Mouse (Mus musculus) bone marrow, adult 2 months (tissue): ENCODE measurements around the gene Lpgat1. TPM values are rescaled to one million over a fixed set of nuclear protein-coding genes. Genes with fewer than 3 reads are reported as not detected.
A peak's percentile ranks its signal among the peaks of the same experiment; 100 is the strongest.

Experiments
- H3K27ac ChIP-seq: fragments of 200-500 bp; 2 replicates; pipeline ENCODE4 v1.5.1; 2012; ENCODE audit warnings: low read depth, mild to moderate bottlenecking, control low read depth, inconsistent platforms, low read length; ENCODE audit not compliant: control insufficient read depth, poor library complexity, insufficient read depth
- H3K4me1 ChIP-seq: fragments of 200-500 bp; 2 replicates; pipeline ENCODE4 v1.6.1; 2011; ENCODE audit warnings: low read length; ENCODE audit not compliant: control insufficient read depth, insufficient read depth
- H3K4me3 ChIP-seq: fragments of 200-500 bp; replicated peaks from 2 replicates; pipeline ENCODE3; 2011; ENCODE audit warnings: mild to moderate bottlenecking, low read depth, low read length, control low read depth; ENCODE audit not compliant: control insufficient read depth
- CTCF ChIP-seq: fragments of 200-500 bp; IDR thresholded peaks from 2 replicates; pipeline ENCODE4 v1.5.1; 2011; ENCODE audit warnings: low read length, control low read depth; ENCODE audit not compliant: control insufficient read depth, insufficient read depth
- POLR2A ChIP-seq: fragments of 200-500 bp; IDR thresholded peaks from 2 replicates; pipeline ENCODE4 v1.6.1; 2011; ENCODE audit warnings: low read depth, mild to moderate bottlenecking, control low read depth, low read length, borderline replicate concordance; ENCODE audit not compliant: control insufficient read depth
- WGBS: fragments of 180-500 bp; shearing (Covaris S2); methylation state at CpG from one replicate; pipeline ENCODE4 v1.1.7; 2018; 5-methylcytosine and 5-hydroxymethylcytosine counted together
- polyA plus RNA-seq: library from polyadenylated mRNA; stranded (reverse); fragments of >200 nt; gene quantifications from 2 replicates; pipeline ENCODE4 v1.2.4, GENCODE M21; 2011; ENCODE audit warnings: low replicate concordance; ENCODE audit not compliant: missing spikeins, insufficient read depth, insufficient read length

The Lpgat1 gene
- polyA plus RNA-seq, 1 experiment = 21.1 TPM

DNA sequence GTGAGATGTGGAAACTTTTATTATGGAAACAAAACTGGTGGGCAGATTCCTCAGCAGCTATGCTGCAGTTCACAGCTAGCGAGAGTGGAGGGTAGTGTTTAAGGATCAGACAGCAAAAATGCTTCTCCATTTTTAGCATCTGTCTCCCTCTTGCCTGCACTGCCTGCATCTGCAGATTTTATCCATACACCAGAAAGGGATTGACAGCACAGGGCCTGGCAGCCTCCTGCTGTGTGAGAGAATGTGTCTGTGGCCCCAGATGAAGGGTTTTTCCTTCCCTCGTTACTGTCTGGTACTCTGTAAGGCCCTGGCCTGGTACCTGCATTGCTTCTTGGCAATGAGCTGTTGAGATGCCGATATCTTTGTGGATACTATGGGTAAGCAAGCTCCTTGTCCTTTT is 2.8 kb downstream of the Lpgat1 start:
- no peak for TF ChIP-seq CTCF
- TF ChIP-seq POLR2A = no peak
- Histone ChIP-seq H3K4me1 (peaks cover 3% of the 10 kb centered on the region; the same call in 1 of the 2 replicates), H3K4me3 (no peak overlapping the region), H3K27ac (no peak overlapping the region)
- 78% methylated on average over 3 of the region's 3 CpGs for WGBS

DNA sequence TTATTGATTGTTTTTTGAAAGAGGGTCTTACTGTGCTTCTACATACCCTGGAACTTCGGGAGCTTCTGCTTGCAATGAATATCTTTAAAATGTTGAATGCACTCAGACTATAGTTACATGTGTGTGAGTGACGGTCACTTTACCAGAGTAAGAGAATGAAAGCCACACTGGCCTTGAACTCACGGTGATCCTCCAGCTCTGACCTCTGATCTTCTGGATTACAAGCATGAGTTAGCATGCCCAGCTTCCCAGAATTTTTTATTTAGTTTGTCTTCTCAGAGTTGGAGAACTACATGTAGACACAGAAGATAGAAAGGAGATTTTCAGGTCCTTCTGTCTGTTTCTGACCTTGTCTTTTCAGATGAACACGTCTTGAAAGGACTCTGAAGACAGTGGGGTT is 5.1 kb downstream of the Lpgat1 start:
- TF ChIP-seq POLR2A (no peak), CTCF (no peak)
- H3K27ac ChIP-seq = no peak overlapping the region
- no peak overlapping the region for H3K4me3 ChIP-seq
- WGBS = 83% methylated on average over 4 of the region's 4 CpGs
- peaks cover 3% of the 10 kb centered on the region; the same call in 1 of the 2 replicates for H3K4me1 ChIP-seq

DNA sequence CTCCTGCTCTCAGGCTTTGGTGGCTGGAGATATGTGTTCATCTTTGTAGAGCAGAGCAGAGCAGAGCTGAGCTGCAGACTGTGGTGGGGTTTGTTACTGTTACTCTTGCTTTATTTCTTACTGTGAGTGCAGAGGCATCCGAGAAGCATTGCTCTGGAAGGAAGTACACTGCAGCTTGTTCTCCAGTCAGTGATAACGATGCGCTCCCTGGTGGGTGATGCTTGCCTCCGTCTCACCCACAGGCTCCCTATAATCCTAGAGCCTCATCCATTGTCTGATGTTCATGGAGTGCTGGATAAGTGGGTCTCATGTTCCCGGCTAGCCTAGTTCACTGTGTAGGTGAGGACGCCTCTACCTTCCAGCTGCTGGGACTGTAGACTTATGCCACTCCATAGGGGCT is 6.0 kb downstream of the Lpgat1 start:
- 81% methylated on average over 6 of the region's 6 CpGs for WGBS
- Histone ChIP-seq H3K4me1 (peaks cover 3% of the 10 kb centered on the region; the same call in 1 of the 2 replicates), H3K27ac (no peak overlapping the region), H3K4me3 (no peak overlapping the region)
- TF ChIP-seq POLR2A (no peak), CTCF (no peak)

DNA sequence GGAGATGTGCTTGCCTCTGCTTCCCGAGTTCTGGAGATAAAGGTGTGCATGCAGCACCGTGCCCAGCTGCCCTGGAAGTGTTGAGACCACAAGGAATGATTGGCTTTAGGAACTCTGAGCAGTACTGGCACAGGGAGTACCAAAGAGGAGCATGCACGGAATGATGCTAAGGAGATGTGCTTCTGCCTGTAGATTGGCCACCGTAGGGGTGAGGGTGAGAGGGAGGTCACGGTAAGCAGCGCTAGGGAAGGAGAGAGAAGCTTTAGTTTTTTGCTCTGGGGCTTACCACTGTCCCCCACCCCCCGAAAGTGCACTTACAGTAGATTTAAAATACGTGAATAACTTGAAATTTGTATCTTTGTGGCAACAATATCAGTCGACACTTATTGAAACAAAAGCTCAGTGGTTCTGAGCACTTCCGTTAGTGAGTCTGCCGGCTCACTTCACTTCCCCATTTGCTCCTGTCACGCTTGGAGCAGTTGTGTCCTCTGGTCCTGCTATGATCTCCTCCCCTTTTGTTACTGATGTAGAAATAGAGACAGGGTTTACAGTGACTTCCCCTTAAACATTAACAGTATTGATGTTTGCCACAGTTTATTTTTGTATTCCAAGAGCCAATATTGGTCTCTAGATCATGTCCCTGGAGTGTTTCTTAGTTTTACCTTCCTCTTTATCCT is 6.9 kb downstream of the Lpgat1 start:
- WGBS = 12% methylated on average over 12 of the region's 12 CpGs
- Histone ChIP-seq H3K4me3 (peak overlapping the region; percentile 69), H3K27ac (peak overlapping the region; percentile 90), H3K4me1 (peaks cover 3% of the 10 kb centered on the region; the same call in 1 of the 2 replicates)
- TF ChIP-seq POLR2A = no peak
- TF ChIP-seq CTCF = no peak

DNA sequence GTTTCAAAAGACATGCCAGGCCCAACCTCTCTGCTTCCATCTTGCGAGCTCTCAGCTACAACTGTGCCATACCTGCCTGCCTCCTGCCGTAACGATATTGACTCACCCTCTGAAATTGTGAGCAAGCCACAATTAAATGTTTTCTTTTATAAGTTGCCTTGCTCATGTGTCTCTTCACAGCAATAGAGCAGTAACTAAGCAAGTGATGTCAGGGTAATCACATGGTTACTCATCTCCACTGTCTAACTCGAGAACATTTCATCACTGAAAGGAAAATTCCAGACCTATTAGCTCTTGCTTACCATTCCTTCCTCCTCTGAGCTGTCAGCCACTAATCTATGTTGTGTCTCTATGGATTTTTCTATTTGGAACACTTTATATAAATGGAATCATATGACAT is 15.0 kb downstream of the Lpgat1 start:
- TF ChIP-seq POLR2A = no peak
- no peak for TF ChIP-seq CTCF
- no peak overlapping the region for H3K4me3 ChIP-seq
- H3K4me1 ChIP-seq = no peaks in the 10 kb centered on the region
- no peak overlapping the region for H3K27ac ChIP-seq
- 73% methylated on average over 4 of the region's 4 CpGs for WGBS

DNA sequence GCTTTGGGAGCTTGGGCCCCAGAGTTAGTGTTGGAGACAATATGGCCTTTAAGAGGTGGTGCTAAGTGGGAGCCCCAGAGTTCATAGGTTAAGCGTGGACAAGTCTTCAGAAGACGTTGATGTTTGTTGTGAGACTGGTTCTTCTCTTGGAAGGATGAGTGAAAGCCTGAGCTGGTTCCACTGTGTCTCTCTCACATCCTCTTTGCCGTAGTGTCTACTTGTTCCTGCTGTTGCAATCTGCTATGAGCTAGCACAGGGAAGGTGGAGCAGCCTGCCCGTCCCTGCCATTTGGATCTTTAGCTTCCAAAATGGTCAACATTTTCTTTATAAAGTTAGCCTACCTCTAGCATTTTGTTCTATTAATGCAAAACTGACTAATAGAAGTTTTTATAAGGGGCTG is 16.2 kb downstream of the Lpgat1 start:
- Histone ChIP-seq H3K4me1 (no peaks in the 10 kb centered on the region), H3K27ac (no peak overlapping the region), H3K4me3 (no peak overlapping the region)
- TF ChIP-seq POLR2A = no peak
- TF ChIP-seq CTCF = no peak
- 58% methylated on average over 4 of the region's 4 CpGs for WGBS

DNA sequence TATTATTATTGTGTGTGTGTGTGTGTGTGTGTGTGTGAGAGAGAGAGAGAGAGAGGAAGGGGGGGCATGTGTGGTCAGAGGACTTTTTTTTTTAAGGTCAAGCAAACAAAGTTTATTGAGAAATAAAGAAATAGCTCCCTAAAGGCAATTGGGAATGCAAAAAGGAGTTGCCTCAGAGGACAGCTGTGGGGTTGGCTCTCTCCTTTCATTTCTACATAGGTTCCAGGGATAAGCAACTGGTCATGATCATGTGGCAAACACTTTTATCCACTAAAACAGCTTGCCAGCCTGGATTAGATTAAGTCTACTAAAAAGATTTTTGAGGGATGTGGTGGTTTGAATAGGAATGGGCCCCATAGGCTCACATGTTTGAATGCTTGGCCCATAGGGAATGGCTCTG is 18.8 kb downstream of the Lpgat1 start:
- TF ChIP-seq CTCF = no peak
- no peak for TF ChIP-seq POLR2A

DNA sequence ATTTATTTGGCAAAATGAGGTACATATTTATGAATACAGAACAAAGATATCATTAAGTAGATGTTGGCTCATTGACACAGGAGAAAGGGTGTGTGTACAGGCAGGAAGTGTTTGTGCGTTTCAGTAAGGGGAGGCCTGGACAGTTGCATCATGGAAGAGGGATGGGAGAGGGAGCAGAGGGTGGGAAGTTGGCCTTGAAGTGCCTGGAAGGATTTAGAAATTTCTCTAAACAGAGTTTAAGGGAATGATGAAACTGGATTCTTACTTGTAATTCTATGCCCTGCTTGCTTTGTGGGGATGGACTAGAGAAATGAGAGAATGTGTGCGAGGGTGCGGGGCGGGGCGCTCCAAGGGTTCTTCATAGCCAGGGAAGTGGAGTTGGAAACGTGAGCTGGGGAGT is 20.2 kb downstream of the Lpgat1 start:
- H3K4me1 ChIP-seq = no peaks in the 10 kb centered on the region; the same call in 1 of the 2 replicates
- TF ChIP-seq CTCF (no peak), POLR2A (no peak)
- H3K27ac ChIP-seq = no peak overlapping the region
- H3K4me3 ChIP-seq = no peak overlapping the region
- WGBS = 77% methylated on average over 6 of the region's 6 CpGs

More for the DNA sequence above, 18.8 kb downstream of the Lpgat1 start:
- no peaks in the 10 kb centered on the region for H3K4me1 ChIP-seq
- no peak overlapping the region for H3K4me3 ChIP-seq
- H3K27ac ChIP-seq = no peak overlapping the region
